Mouse (Mus musculus) spleen, adult 2 months (tissue): ENCODE measurements around the gene Npr2.

Experiments used
- CTCF ChIP-seq: fragments of 200-500 bp; IDR thresholded peaks from 2 replicates; pipeline ENCODE4 v1.5.1; 2011; ENCODE audit warnings: mild to moderate bottlenecking, inconsistent platforms; ENCODE audit not compliant: insufficient read depth, insufficient read length, insufficient replicate concordance; ENCODE audit errors: extremely low read depth
- POLR2A ChIP-seq: fragments of 200-500 bp; IDR thresholded peaks from 2 replicates; pipeline ENCODE4 v1.6.1; 2011; ENCODE audit warnings: low read depth, low read length, inconsistent platforms

- TF ChIP-seq CTCF (no peak), POLR2A (no peak)
Observed at GRCm38 (mm10) chr4:43584444-43585416, 47.0 kb upstream of the Npr2 start, which contains the start of gene Msmp.
